Mouse (Mus musculus) myocyte (in vitro differentiated cells): ENCODE measurements at regions not wholly inside any gene's neighbourhood (a gene's known extent, or its start where the extent isn't known, plus 50 kb on each side); places are given as distances from the start of the nearest gene placed in this dataset.

ENCODE experiments used
- CEBPB ChIP-seq: IDR thresholded peaks from 2 replicates; pipeline ENCODE4 v1.6.1; 2011; ENCODE audit warnings: mild to moderate bottlenecking, moderate library complexity; ENCODE audit not compliant: poor library complexity, insufficient read depth, severe bottlenecking
- E2F4 ChIP-seq: IDR thresholded peaks from one replicate; pipeline ENCODE4 v1.6.1; 2011; ENCODE audit warnings: mild to moderate bottlenecking, control low read depth, moderate library complexity; ENCODE audit not compliant: insufficient read depth
- MAX ChIP-seq: IDR thresholded peaks from one replicate; pipeline ENCODE4 v1.6.1; 2011; ENCODE audit warnings: low read depth, mild to moderate bottlenecking, control low read depth
- MYOD1 ChIP-seq, 3 experiments: IDR thresholded peaks; one replicate each; pipeline ENCODE4 v1.6.1; 2011; ENCODE audit warnings: control low read depth in 2 of 3, low read depth in 2 of 3, mild to moderate bottlenecking in 2 of 3, moderate library complexity in 1 of 3; ENCODE audit not compliant: insufficient read length in 2 of 3, control insufficient read depth in 1 of 3
- POLR2A ChIP-seq: IDR thresholded peaks from one replicate; pipeline ENCODE4 v1.6.1; 2011; ENCODE audit warnings: low read depth, mild to moderate bottlenecking, control low read depth, moderate library complexity; ENCODE audit not compliant: insufficient read length
- POLR2AphosphoS2 ChIP-seq: IDR thresholded peaks from one replicate; pipeline ENCODE4 v1.6.1; 2011; ENCODE audit warnings: low read depth, control low read depth; ENCODE audit not compliant: insufficient read length
- TCF12 ChIP-seq: IDR thresholded peaks from one replicate; pipeline ENCODE4 v1.6.1; 2011; ENCODE audit warnings: mild to moderate bottlenecking, control low read depth; ENCODE audit not compliant: poor library complexity, insufficient read depth, severe bottlenecking
- USF1 ChIP-seq: IDR thresholded peaks from one replicate; pipeline ENCODE4 v1.6.1; 2011; ENCODE audit warnings: low read depth, mild to moderate bottlenecking, control low read depth, moderate library complexity

- TF ChIP-seq CEBPB (no peak), POLR2A (no peak), E2F4 (no peak), TCF12 (no peak), USF1 (no peak), MAX (no peak), POLR2AphosphoS2 (no peak), MYOD1 (IDR thresholded peaks at IDR 0.05; ENCODE audit: control insufficient read depth in 1 of 3, insufficient read length in 2 of 3, low read depth in 2 of 3) (no peak)
Measured at GRCm38 (mm10) chr10:17621703-17622385, 101.2 kb upstream of the Cited2 start.
